ENCODE assay signal across 13 mouse cellular contexts in the genomic region with DNA sequence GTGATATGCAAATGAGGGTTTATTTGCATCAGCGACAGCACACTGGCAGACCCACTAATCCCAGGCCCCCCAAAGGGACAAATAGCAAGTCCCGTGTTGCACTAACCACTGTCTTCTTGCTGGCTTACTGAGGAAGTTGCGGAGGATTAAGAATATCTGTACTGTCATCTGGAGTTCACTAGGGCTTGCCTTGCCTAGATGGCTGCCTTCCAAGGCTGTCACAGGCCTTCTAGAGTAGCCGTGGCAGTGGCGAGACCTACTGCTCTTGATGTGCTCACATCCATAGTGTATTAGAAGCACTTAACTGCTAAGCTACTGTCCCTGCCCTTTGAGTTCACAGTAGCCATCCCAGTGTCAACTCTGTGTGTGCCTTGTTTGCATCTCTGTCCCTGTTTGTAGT. TPM values are rescaled to one million over a fixed set of nuclear protein-coding genes. Genes with fewer than 3 reads are reported as not detected.
DNase-seq lines count a peak whose midpoint lies in the region; ATAC-seq and TF ChIP-seq lines count a peak whose summit lies in the region.
"Had no signal": no experiment of that assay in that cellular context is flagged by ENCODE, and none has a peak within 500 bp of the region (broad histone marks: within the 10 kb centered on the region; RNA-seq: fewer than 3 reads in every experiment).

No protein-coding gene starts in this region.

- no peak overlapping the region for H3K9ac ChIP-seq in hindbrain, postnatal 0 days (replicated peaks; ENCODE audit: low read length)
- no peak overlapping the region for H3K9ac ChIP-seq in lung, embryonic 16.5 days (ENCODE audit: low read length)
- H3K9ac ChIP-seq: hindbrain, embryonic 13.5 days; limb, embryonic 12.5 days; neural tube, embryonic 12.5 days had no signal

- no peak overlapping the region for H3K4me3 ChIP-seq in hindbrain, postnatal 0 days (ENCODE audit: low read length)
- no peak overlapping the region for H3K4me3 ChIP-seq in hindbrain, embryonic 10.5 days
- H3K4me3 ChIP-seq in lung, embryonic 16.5 days (ENCODE audit: low read length), result no peak overlapping the region
- H3K4me3 ChIP-seq: hindbrain, embryonic 13.5 days; limb, embryonic 12.5 days; neural tube, embryonic 12.5 days had no signal

- H3K4me1 ChIP-seq in hindbrain, postnatal 0 days (ENCODE audit: insufficient read depth, low read length), result peaks cover 4% of the 10 kb centered on the region
- H3K4me1 ChIP-seq in hindbrain, embryonic 10.5 days (replicated peaks), result peaks cover 38% of the 10 kb centered on the region
- peaks cover 30% of the 10 kb centered on the region for H3K4me1 ChIP-seq in lung, embryonic 16.5 days (replicated peaks; ENCODE audit: control insufficient read depth, insufficient read depth, low read length)

- no peaks in the 10 kb centered on the region for H3K27me3 ChIP-seq in hindbrain, postnatal 0 days (ENCODE audit: insufficient read depth, low read length)
- peaks cover 6% of the 10 kb centered on the region; the same call in 1 of the 2 replicates for H3K27me3 ChIP-seq in hindbrain, embryonic 10.5 days (ENCODE audit: insufficient read depth, poor library complexity, severe bottlenecking)
- no peaks in the 10 kb centered on the region for H3K27me3 ChIP-seq in lung, embryonic 16.5 days (ENCODE audit: control insufficient read depth, insufficient read depth, low read depth, low read length)
- H3K27me3 ChIP-seq: limb, embryonic 12.5 days; neural tube, embryonic 12.5 days had no signal

- WGBS in hindbrain, postnatal 0 days, result 22% methylated on average over 5 of the region's 5 CpGs
- WGBS in hindbrain, embryonic 10.5 days, result 57% methylated on average over 5 of the region's 5 CpGs
- WGBS in lung, embryonic 16.5 days, result 23% methylated on average over 5 of the region's 5 CpGs

- no peak for TF ChIP-seq CTCF in hindbrain, postnatal 0 days (IDR thresholded peaks at IDR 0.05; ENCODE audit: low read depth)

- peak; percentile 22; the same call in 1 of the 2 replicates for ATAC-seq in hindbrain, postnatal 0 days
- peak; percentile 55 for ATAC-seq in lung, embryonic 16.5 days (ENCODE audit: low read depth)
- ATAC-seq in megakaryocyte-erythroid progenitor cell, adult 5-6 weeks (replicated peaks; ENCODE audit: low FRiP score, low TSS enrichment, poor library complexity, severe bottlenecking), result peak; percentile 69
- ATAC-seq: lung, postnatal 0 days had no signal

- no peaks in the 10 kb centered on the region for H3K9me3 ChIP-seq in hindbrain, postnatal 0 days (ENCODE audit: low read length)
- no peaks in the 10 kb centered on the region for H3K9me3 ChIP-seq in hindbrain, embryonic 10.5 days
- 0 out of 2 replicates have a peak, but pooled peaks cover 2% of the 10 kb centered on the region for H3K9me3 ChIP-seq in lung, embryonic 16.5 days (ENCODE audit: control insufficient read depth, low read length)
- H3K9me3 ChIP-seq: hindbrain, embryonic 13.5 days; limb, embryonic 12.5 days; neural tube, embryonic 12.5 days had no signal

- H3K4me2 ChIP-seq in hindbrain, postnatal 0 days (ENCODE audit: low read depth, low read length), result no peak overlapping the region
- H3K4me2 ChIP-seq in lung, embryonic 16.5 days (ENCODE audit: low read depth, low read length), result no peak overlapping the region
- H3K4me2 ChIP-seq: hindbrain, embryonic 13.5 days; limb, embryonic 12.5 days; neural tube, embryonic 12.5 days had no signal

- peak; percentile 34 for DNase-seq in adrenal gland, postnatal 10 days
- DNase-seq in adrenal gland, adult (ENCODE audit: inconsistent age in 2 of 2, low spot score in 1 of 2), result no peak
- peak; percentile 47 for DNase-seq in hindbrain, postnatal 0 days (ENCODE audit: low spot score)
- DNase-seq in hindbrain, embryonic 10.5 days (ENCODE audit: low spot score), result no peak
- no peak for DNase-seq in lung, adult 18-20 months
- no peak for DNase-seq in c-Kit-positive CD71-positive TER-119-positive erythroid progenitor cells, embryonic 14.5 days (ENCODE audit: low spot score)
- DNase-seq: cerebellum, adult 18-20 months had no signal

- H3K36me3 ChIP-seq in hindbrain, postnatal 0 days (ENCODE audit: insufficient read depth, low read length), result no peaks in the 10 kb centered on the region
- H3K36me3 ChIP-seq in hindbrain, embryonic 10.5 days, result no peaks in the 10 kb centered on the region
- H3K36me3 ChIP-seq in lung, embryonic 16.5 days (ENCODE audit: control insufficient read depth, insufficient read depth, low read length), result no peaks in the 10 kb centered on the region
- H3K36me3 ChIP-seq: hindbrain, embryonic 13.5 days; limb, embryonic 12.5 days; neural tube, embryonic 12.5 days had no signal

- H3K27ac ChIP-seq in hindbrain, postnatal 0 days, result no peak overlapping the region
- H3K27ac ChIP-seq in hindbrain, embryonic 10.5 days, result no peak overlapping the region
- peak overlapping the region; percentile 66 for H3K27ac ChIP-seq in lung, embryonic 16.5 days (ENCODE audit: low read length)
- H3K27ac ChIP-seq: hindbrain, embryonic 13.5 days; limb, embryonic 12.5 days; neural tube, embryonic 12.5 days had no signal

RNA-seq across cellular contexts. Expression of a gene that starts 58.4 kb away (rescaled TPM):
- total RNA-seq in adrenal gland, postnatal 10 days (2021), result 10 to 100 TPM; 25.2 to 41.2 TPM
- 32.0 and 44.6 TPM in 2 replicates for total RNA-seq in hindbrain, postnatal 0 days (2014; rRNA removed)
- polyA plus RNA-seq in hindbrain, postnatal 0 days (2015; fragmentation: Nextera tagmentation; extraction: Ambion mirVana), result 8.6 and 9.3 TPM in 2 replicates
- 1.7 and 2.4 TPM in 2 replicates for polyA plus RNA-seq in hindbrain, embryonic 10.5 days (2016; fragmentation: Nextera tagmentation; extraction: Ambion mirVana)
- polyA plus RNA-seq in lung, embryonic 16.5 days (2015; fragmentation: Nextera tagmentation; extraction: Ambion mirVana), result 8.3 and 9.8 TPM in 2 replicates
- 6.3 and 28.0 TPM in 2 replicates for total RNA-seq in megakaryocyte-erythroid progenitor cell, adult 5-6 weeks (2014; fragmentation: Nextera tagmentation)
- 5.0 and 23.3 TPM in 2 replicates for total RNA-seq in megakaryocyte-erythroid progenitor cell, adult 5-6 weeks (2017)

Comparison
In these comparisons a context has a peak if more than half of its experiments do, and no peak if none do; other contexts are left out.
1. DNase-seq: peak in adrenal gland, postnatal 10 days (single experiment) and hindbrain, postnatal 0 days (single experiment); none in adrenal gland, adult (0 of 2), hindbrain, embryonic 10.5 days (single experiment), lung, adult 18-20 months (0 of 2) and c-Kit-positive CD71-positive TER-119-positive erythroid progenitor cells, embryonic 14.5 days (single experiment).
2. Peak in every context shown above with its lines, with median percentiles within 50 percentile points of each other: ATAC-seq.